Mouse (Mus musculus) liver, adult 2 months (tissue): ENCODE data around the gene Ccdc162.

Source experiments
- CTCF ChIP-seq: fragments of 200-500 bp; IDR thresholded peaks from 2 replicates; pipeline ENCODE4 v1.5.1; 2011; ENCODE audit warnings: low read depth, low read length, control low read depth
- POLR2A ChIP-seq: fragments of 200-500 bp; IDR thresholded peaks from 2 replicates; pipeline ENCODE4 v1.6.1; 2011; ENCODE audit warnings: low read length, control low read depth; ENCODE audit not compliant: insufficient read depth; ENCODE audit errors: extremely low read depth

DNA sequence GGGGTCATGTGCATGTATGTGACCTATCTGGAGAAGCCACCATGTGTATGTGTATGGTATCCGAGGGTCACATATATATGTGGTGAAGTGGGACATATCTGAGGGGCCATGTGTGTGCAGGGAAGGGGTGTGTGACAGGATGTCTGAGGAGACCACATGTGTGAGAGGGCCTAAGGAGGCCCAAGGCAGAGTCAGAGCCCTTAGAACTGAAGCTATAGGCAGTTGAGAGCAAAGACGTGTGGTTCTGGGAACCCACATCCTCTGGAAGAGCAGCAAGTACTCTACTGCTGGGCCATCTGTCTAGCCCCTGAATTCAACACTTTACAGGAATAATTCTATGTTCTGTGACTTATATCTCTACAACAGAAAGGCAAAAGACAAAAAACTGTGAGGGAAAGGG is 96.4 kb downstream of the Ccdc162 start:
- TF ChIP-seq CTCF (no peak), POLR2A (no peak)
